Mouse (Mus musculus) Patski (cell line): ENCODE measurements around the gene Rab20. TPM values are rescaled to one million over a fixed set of nuclear protein-coding genes. Genes with fewer than 3 reads are reported as not detected.
"Not testable (repeated sequence)": the region's sequence is repeated elsewhere in the genome, so short reads cannot be mapped to it uniquely, and the experiment has no call there.

Experiments used
- ATAC-seq: fragments of 100-300 bp; one replicate; pipeline ENCODE4 v1.8.0; 2021
- CTCF ChIA-PET: fragments of 350-600 bp; sonication (Branson Sonifier 250); formaldehyde crosslinking; loops from one replicate; lab custom pipeline; 2022; ENCODE audit warnings: inconsistent platforms; lab: Charles Lee
- POLR2A ChIA-PET: fragments of 350-600 bp; sonication (Branson Sonifier 250); formaldehyde crosslinking; loops from one replicate; lab custom pipeline; 2022; ENCODE audit warnings: antibody characterized with exemption, inconsistent platforms; lab: Charles Lee
- DNase-seq: peaks from one replicate; pipeline ENCODE4 v3.0.0-alpha.2; 2011; ENCODE audit warnings: low read depth, low spot score
- H3K27me3 ChIP-seq: fragments of 371-371 bp; one replicate; pipeline ENCODE4 v1.5.1; 2021
- CTCF ChIP-seq: fragments of 100-300 bp; IDR thresholded peaks from one replicate; pipeline ENCODE4 v1.5.1; 2021
- in situ Hi-C: fragments of 300-500 bp; cut with MboI; formaldehyde crosslinking; loops from 3 replicates; pipeline ENCODE4 v1.11.1; 2018; ENCODE audit warnings: low pct_unique_long_range_greater_than_20kb, mixed read lengths
- polyA plus RNA-seq: library from polyadenylated mRNA; unstranded; gene quantifications from one replicate; pipeline ENCODE4 v1.2.3, GENCODE M21; 2021

Rab20 gene
- polyA plus RNA-seq, 1 experiment from 2014 or later: 70.7 TPM

GRCm38 (mm10) chr8:11471309-11471708, 7.2 kb downstream of the Rab20 start:
- ATAC-seq: no peak
- POLR2A ChIA-PET: no interaction called here
- in situ Hi-C loops: no loop called here

GRCm38 (mm10) chr8:11470694-11471093, 7.8 kb downstream of the Rab20 start:
- POLR2A ChIA-PET: no interaction called here
- CTCF ChIA-PET: interaction anchor here (1.2 to 2.6 kb wide), 3 partner anchors 16 to 35 kb away, joined by 3 to 9 read pairs (median 5); no protein-coding TSS in a partner anchor
- ATAC-seq: no peak
- in situ Hi-C loops: no loop called here
- no peak for TF ChIP-seq CTCF
- no peaks in the 10 kb centered on the region for H3K27me3 ChIP-seq
- DNase-seq: no peak

More at GRCm38 (mm10) chr8:11471309-11471708, 7.2 kb downstream of the Rab20 start:
- H3K27me3 ChIP-seq: no peaks in the 10 kb centered on the region
- no peak for DNase-seq
- CTCF ChIA-PET: interaction anchor here (1.7 to 2.6 kb wide), 2 partner anchors 16 to 21 kb away, joined by 5 to 9 read pairs; no protein-coding TSS in a partner anchor
- TF ChIP-seq CTCF: no peak

- CTCF ChIA-PET: interaction anchor here (0.6 to 1.9 kb wide), 7 partner anchors 8 to 28 kb away, joined by 3 to 5 read pairs (median 5); no protein-coding TSS in a partner anchor
- POLR2A ChIA-PET: no interaction called here
- no peak for DNase-seq
- in situ Hi-C loops: no loop called here
- no peak for TF ChIP-seq CTCF
- no peak for ATAC-seq
- H3K27me3 ChIP-seq: no peaks in the 10 kb centered on the region
Measured at GRCm38 (mm10) chr8:11469095-11469494, 9.4 kb downstream of the Rab20 start.

- CTCF ChIA-PET: interaction anchor here (1.4 to 2.1 kb wide), 3 partner anchors 13 to 20 kb away, joined by 4 to 10 read pairs (median 7); partner anchors contain the start of gene Rab20
- ATAC-seq: not testable (repeated sequence)
Measured at GRCm38 (mm10) chr8:11466528-11466927, 12.0 kb downstream of the Rab20 start.

GRCm38 (mm10) chr8:11465619-11466018, 12.9 kb downstream of the Rab20 start:
- TF ChIP-seq CTCF: no peak
- ATAC-seq: no peak

More at GRCm38 (mm10) chr8:11466528-11466927, 12.0 kb downstream of the Rab20 start:
- DNase-seq, H3K27me3 ChIP-seq, in situ Hi-C loops: not testable (repeated sequence)
- POLR2A ChIA-PET: interaction anchor here (3.5 kb wide), 1 partner anchor 16 kb away, joined by 10 read pairs; no protein-coding TSS in a partner anchor

GRCm38 (mm10) chr8:11464707-11464964, 13.9 kb downstream of the Rab20 start:
- ChIA-PET CTCF (interaction anchor here (1.0 to 2.6 kb wide), 3 partner anchors 8 to 22 kb away, joined by 3 to 10 read pairs (median 8); no protein-coding TSS in a partner anchor), POLR2A (interaction anchor here (0.5 to 3.5 kb wide), 3 partner anchors 12 to 227 kb away, joined by 4 to 10 read pairs (median 8); no protein-coding TSS in a partner anchor)
- no peak for TF ChIP-seq CTCF
- DNase-seq (no peak), ATAC-seq (no peak)
- in situ Hi-C loops: no loop called here
- H3K27me3 ChIP-seq: no peaks in the 10 kb centered on the region

More at GRCm38 (mm10) chr8:11465619-11466018, 12.9 kb downstream of the Rab20 start:
- POLR2A ChIA-PET: interaction anchor here (0.6 to 3.5 kb wide), 3 partner anchors 10 to 227 kb away, joined by 3 to 10 read pairs (median 3); no protein-coding TSS in a partner anchor
- in situ Hi-C loops: no loop called here
- no peak for DNase-seq
- CTCF ChIA-PET: interaction anchor here (0.9 to 2.1 kb wide), 5 partner anchors 9 to 22 kb away, joined by 3 to 10 read pairs (median 4); partner anchors contain the start of gene Rab20
- H3K27me3 ChIP-seq: no peaks in the 10 kb centered on the region

- in situ Hi-C loops: no loop called here
- ATAC-seq: peak; percentile 83
- POLR2A ChIA-PET: interaction anchor here (0.5 to 5.1 kb wide), 4 partner anchors 12 to 228 kb away, joined by 4 to 22 read pairs (median 9); no protein-coding TSS in a partner anchor
Measured at GRCm38 (mm10) chr8:11463889-11464706, 14.4 kb downstream of the Rab20 start.

GRCm38 (mm10) chr8:11463541-11463888, 15.0 kb downstream of the Rab20 start:
- POLR2A ChIA-PET: interaction anchor here (5.1 kb wide), 1 partner anchor 13 kb away, joined by 22 read pairs; no protein-coding TSS in a partner anchor
- in situ Hi-C loops: no loop called here
- no peak for TF ChIP-seq CTCF
- CTCF ChIA-PET: interaction anchor here (1.4 to 2.6 kb wide), 2 partner anchors 13 to 23 kb away, joined by 3 to 8 read pairs; no protein-coding TSS in a partner anchor
- no peak for DNase-seq
- ATAC-seq: peak; percentile 3
- H3K27me3 ChIP-seq: no peaks in the 10 kb centered on the region

More at GRCm38 (mm10) chr8:11463889-11464706, 14.4 kb downstream of the Rab20 start:
- DNase-seq: no peak
- no peak for TF ChIP-seq CTCF
- no peaks in the 10 kb centered on the region for H3K27me3 ChIP-seq
- CTCF ChIA-PET: interaction anchor here (2.6 kb wide), 1 partner anchor 23 kb away, joined by 8 read pairs; no protein-coding TSS in a partner anchor

GRCm38 (mm10) chr8:11462641-11463040, 15.9 kb downstream of the Rab20 start:
- no peak for ATAC-seq
- no peaks in the 10 kb centered on the region for H3K27me3 ChIP-seq
- DNase-seq: no peak
- TF ChIP-seq CTCF: no peak
- in situ Hi-C loops: no loop called here
- POLR2A ChIA-PET: interaction anchor here (0.8 to 5.1 kb wide), 2 partner anchors 11 to 14 kb away, joined by 3 to 22 read pairs; no protein-coding TSS in a partner anchor
- CTCF ChIA-PET: interaction anchor here (1.4 to 2.6 kb wide), 2 partner anchors 12 to 24 kb away, joined by 3 to 8 read pairs; no protein-coding TSS in a partner anchor

GRCm38 (mm10) chr8:11461847-11462246, 16.7 kb downstream of the Rab20 start:
- in situ Hi-C loops: no loop called here
- H3K27me3 ChIP-seq: no peaks in the 10 kb centered on the region
- ChIA-PET CTCF (interaction anchor here (2.0 to 3.2 kb wide), 2 partner anchors 11 to 24 kb away, joined by 11 to 12 read pairs; no protein-coding TSS in a partner anchor), POLR2A (interaction anchor here (5.1 kb wide), 1 partner anchor 15 kb away, joined by 22 read pairs; no protein-coding TSS in a partner anchor)
- TF ChIP-seq CTCF: no peak
- DNase-seq (no peak), ATAC-seq (no peak)
